Mouse (Mus musculus) liver, embryonic 11.5 days (tissue): ENCODE data around the gene Osgin1. TPM values are rescaled to one million over a fixed set of nuclear protein-coding genes. Genes with fewer than 3 reads are reported as not detected.
A peak's percentile ranks its signal among the peaks of the same experiment; 100 is the strongest.

ENCODE experiments used
- ATAC-seq: fragments of 200-750 bp; cut with Nextera tagmentation; replicated peaks from 2 replicates; pipeline ENCODE4 v1.8.0; 2017; ENCODE audit warnings: moderate number of reproducible peaks, mild to moderate bottlenecking, moderate TSS enrichment, moderate library complexity; ENCODE audit not compliant: low FRiP score
- DNase-seq: peaks from one replicate; pipeline ENCODE4 v3.0.0-alpha.2; 2017; ENCODE audit warnings: low spot score
- H3K27ac ChIP-seq: fragments of 300-500 bp; sonication (generic); 2 replicates; pipeline ENCODE4 v1.5.1; 2014; ENCODE audit warnings: mild to moderate bottlenecking, low read depth, low read length, control low read depth
- H3K27me3 ChIP-seq: fragments of 300-500 bp; sonication (generic); replicated peaks from 2 replicates; pipeline ENCODE4 v1.6.1; 2014; ENCODE audit warnings: low read length, mixed read lengths; ENCODE audit not compliant: control insufficient read depth, insufficient read depth
- H3K36me3 ChIP-seq: fragments of 300-500 bp; sonication (generic); 2 replicates; pipeline ENCODE4 v1.6.1; 2014; ENCODE audit warnings: mild to moderate bottlenecking, low read length, moderate library complexity, mixed read lengths; ENCODE audit not compliant: control insufficient read depth, insufficient read depth
- H3K4me1 ChIP-seq: fragments of 300-500 bp; sonication (generic); replicated peaks from 2 replicates; pipeline ENCODE4 v1.6.1; 2014; ENCODE audit warnings: low read length, mixed read lengths; ENCODE audit not compliant: control insufficient read depth, insufficient read depth
- H3K4me2 ChIP-seq: fragments of 300-500 bp; sonication (generic); 2 replicates; pipeline ENCODE4 v1.6.1; 2014; ENCODE audit warnings: mild to moderate bottlenecking, control low read depth, moderate library complexity
- H3K4me3 ChIP-seq: fragments of 300-500 bp; sonication (generic); 2 replicates; pipeline ENCODE4 v1.5.1; 2014; ENCODE audit warnings: low read depth, low read length, control low read depth
- H3K9ac ChIP-seq: fragments of 300-500 bp; sonication (generic); 2 replicates; pipeline ENCODE4 v1.6.1; 2014; ENCODE audit warnings: low read depth, low read length, control low read depth
- H3K9me3 ChIP-seq: fragments of 300-500 bp; sonication (generic); 2 replicates; pipeline ENCODE4 v1.6.1; 2016; ENCODE audit warnings: low read length, inconsistent platforms, mixed read lengths; ENCODE audit not compliant: control insufficient read depth
- WGBS: fragments of 180-500 bp; shearing (Covaris S2); extraction: QIAGEN DNeasy Blood & Tissue Kit; methylation state at CpG from one replicate; pipeline ENCODE4 v1.1.7; 2014; 5-methylcytosine and 5-hydroxymethylcytosine counted together
- polyA plus RNA-seq: library from polyadenylated mRNA; unstranded; fragments of >200 nt; fragmentation: Nextera tagmentation; extraction: Ambion mirVana; gene quantifications from 2 replicates; pipeline ENCODE4 v1.2.1, GENCODE M21; 2014

Osgin1 gene
- polyA plus RNA-seq, 1 experiment from 2014 or later, result 15.6 TPM

GRCm38 (mm10) chr8:119413605-119414004 lies 20.3 kb upstream of the Osgin1 start:
- ATAC-seq (no peak), DNase-seq (no peak)
- Histone ChIP-seq H3K9me3 (no peaks in the 10 kb centered on the region), H3K27ac (no peak overlapping the region), H3K4me3 (no peak overlapping the region), H3K4me1 (peaks cover 4% of the 10 kb centered on the region; the same call in 1 of the 2 replicates), H3K9ac (no peak overlapping the region), H3K27me3 (peaks cover 3% of the 10 kb centered on the region; the same call in 1 of the 2 replicates), H3K4me2 (no peak overlapping the region), H3K36me3 (peaks cover 3% of the 10 kb centered on the region; the same call in 1 of the 2 replicates)
- 75% methylated on average over 10 of the region's 10 CpGs for WGBS

GRCm38 (mm10) chr8:119420318-119420717 lies 13.6 kb upstream of the Osgin1 start:
- Histone ChIP-seq H3K4me2 (no peak overlapping the region), H3K4me3 (no peak overlapping the region), H3K4me1 (peaks cover 17% of the 10 kb centered on the region; the same call in 1 of the 2 replicates), H3K27ac (no peak overlapping the region), H3K36me3 (no peaks in the 10 kb centered on the region), H3K9me3 (no peaks in the 10 kb centered on the region), H3K27me3 (peaks cover 3% of the 10 kb centered on the region; the same call in 1 of the 2 replicates), H3K9ac (no peak overlapping the region)
- 75% methylated on average over 7 of the region's 7 CpGs for WGBS
- ATAC-seq (no peak), DNase-seq (no peak)

- WGBS, result 56% methylated on average over 9 of the region's 9 CpGs
Observed at GRCm38 (mm10) chr8:119421603-119422122, 12.3 kb upstream of the Osgin1 start.

DNA sequence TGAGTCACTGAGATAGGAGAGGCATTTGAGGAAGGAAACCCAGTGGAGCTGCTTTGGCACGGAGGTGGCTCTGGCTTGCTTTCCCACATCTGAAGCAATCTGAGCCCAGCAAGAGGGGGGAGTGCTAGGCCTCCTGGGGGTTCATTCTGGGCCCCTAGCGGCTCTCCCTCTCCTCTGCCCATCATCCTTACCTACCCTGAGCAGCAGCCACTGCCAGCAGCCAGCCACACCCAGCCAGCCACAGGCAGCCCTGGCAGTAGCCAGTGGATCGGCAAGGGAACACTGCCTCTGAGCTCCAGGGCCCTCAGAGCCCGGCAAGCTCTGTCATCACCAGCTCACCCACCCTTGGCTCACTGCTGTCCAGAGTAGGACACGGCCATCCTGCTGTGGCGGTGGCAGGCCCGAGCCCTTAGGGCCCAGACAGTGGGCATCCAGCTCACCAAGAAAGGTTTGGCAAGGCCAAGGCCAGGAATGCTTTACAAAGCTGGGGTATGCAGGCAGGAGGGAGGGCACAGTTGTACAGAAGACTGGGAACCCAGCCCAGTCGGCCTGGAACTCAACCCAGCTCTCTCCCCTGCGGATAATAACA lies 11.7 kb upstream of the Osgin1 start:
- Histone ChIP-seq H3K4me2 (no peak overlapping the region), H3K36me3 (no peaks in the 10 kb centered on the region), H3K4me3 (no peak overlapping the region), H3K9ac (no peak overlapping the region), H3K9me3 (no peaks in the 10 kb centered on the region), H3K4me1 (peaks cover 22% of the 10 kb centered on the region), H3K27me3 (no peaks in the 10 kb centered on the region), H3K27ac (no peak overlapping the region)
- no peak for DNase-seq
- WGBS, result 55% methylated on average over 9 of the region's 9 CpGs
- ATAC-seq, result no peak

More at GRCm38 (mm10) chr8:119421603-119422122, 12.3 kb upstream of the Osgin1 start:
- no peak overlapping the region for H3K4me3 ChIP-seq
- no peak overlapping the region for H3K9ac ChIP-seq
- ATAC-seq (no peak), DNase-seq (no peak)
- no peaks in the 10 kb centered on the region for H3K36me3 ChIP-seq
- H3K27ac ChIP-seq, result no peak overlapping the region
- no peaks in the 10 kb centered on the region for H3K9me3 ChIP-seq
- no peaks in the 10 kb centered on the region for H3K27me3 ChIP-seq
- H3K4me2 ChIP-seq, result no peak overlapping the region
- peaks cover 22% of the 10 kb centered on the region for H3K4me1 ChIP-seq

DNA sequence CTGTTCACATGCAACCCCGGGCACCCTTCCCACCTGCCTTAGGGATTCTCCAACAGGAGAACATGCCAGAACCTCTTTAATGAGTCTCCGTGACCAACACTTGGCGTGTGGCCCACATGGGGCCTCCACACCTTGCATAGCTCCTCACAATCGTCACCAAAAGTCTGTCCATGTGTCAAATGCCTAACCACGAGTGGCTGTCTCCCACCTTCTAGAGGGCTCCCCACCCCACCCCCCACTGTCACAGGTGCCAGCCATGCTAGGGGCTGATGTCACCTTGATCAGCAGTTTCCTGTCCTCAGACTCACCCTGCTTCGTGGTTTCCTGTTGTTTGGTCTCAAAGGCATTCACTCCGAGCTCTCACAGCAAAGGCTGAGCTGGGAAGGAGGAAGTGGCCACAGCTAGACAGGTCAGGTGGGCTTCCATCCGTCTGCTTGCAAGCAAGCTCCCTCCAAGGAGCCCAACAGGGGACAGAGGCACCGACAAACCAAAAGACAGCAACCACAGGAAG lies 10.2 kb upstream of the Osgin1 start:
- H3K4me2 ChIP-seq, result 0 out of 2 replicates have a peak overlapping the region, but pooled peaks have one; percentile 23
- no peak overlapping the region for H3K9ac ChIP-seq

DNA sequence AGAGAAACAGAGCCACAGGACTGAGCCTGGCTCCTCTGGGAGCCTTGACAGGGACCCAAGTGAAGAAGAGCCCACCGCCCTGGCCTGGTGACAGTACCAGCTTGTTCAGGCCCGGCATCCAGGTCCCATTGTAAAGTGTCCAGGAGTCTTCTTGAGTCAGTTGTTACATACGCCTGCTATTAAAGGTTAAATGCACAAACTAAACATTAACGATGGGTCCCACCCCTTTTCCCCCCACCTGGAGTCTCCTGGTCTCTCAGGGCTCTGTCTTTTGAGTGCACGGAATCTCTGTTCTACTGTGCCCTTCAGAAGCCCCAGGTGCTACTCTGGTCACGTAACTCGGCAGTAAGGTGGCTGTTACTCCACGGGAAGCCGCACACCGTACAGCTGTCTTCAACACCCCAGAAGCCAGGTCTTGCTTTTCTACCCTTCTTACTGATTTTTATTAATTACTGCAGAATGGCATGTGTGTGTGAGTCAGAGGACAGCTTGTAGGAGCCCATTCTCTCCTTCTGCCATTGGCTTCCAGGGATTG lies 9.7 kb upstream of the Osgin1 start:
- WGBS, result 67% methylated on average over 10 of the region's 10 CpGs
- Histone ChIP-seq H3K27me3 (no peaks in the 10 kb centered on the region), H3K4me2 (no peak overlapping the region; the same call in 1 of the 2 replicates), H3K9me3 (no peaks in the 10 kb centered on the region), H3K36me3 (no peaks in the 10 kb centered on the region), H3K27ac (peak overlapping the region; percentile 55), H3K9ac (no peak overlapping the region), H3K4me3 (no peak overlapping the region), H3K4me1 (peaks cover 33% of the 10 kb centered on the region)
- ATAC-seq, result no peak
- DNase-seq, result no peak

More for the DNA sequence above, 10.2 kb upstream of the Osgin1 start:
- Histone ChIP-seq H3K27me3 (no peaks in the 10 kb centered on the region), H3K4me3 (no peak overlapping the region), H3K9me3 (no peaks in the 10 kb centered on the region), H3K36me3 (no peaks in the 10 kb centered on the region), H3K27ac (peak overlapping the region; percentile 55; the same call in 1 of the 2 replicates), H3K4me1 (peaks cover 27% of the 10 kb centered on the region)
- 39% methylated on average over 9 of the region's 9 CpGs for WGBS
- ATAC-seq (peak; percentile 22), DNase-seq (no peak)

GRCm38 (mm10) chr8:119424740-119425139 lies 9.2 kb upstream of the Osgin1 start:
- Histone ChIP-seq H3K9ac (no peak overlapping the region), H3K27ac (peak overlapping the region; percentile 55), H3K36me3 (no peaks in the 10 kb centered on the region), H3K9me3 (no peaks in the 10 kb centered on the region), H3K4me3 (no peak overlapping the region), H3K4me1 (peaks cover 35% of the 10 kb centered on the region), H3K27me3 (no peaks in the 10 kb centered on the region), H3K4me2 (no peak overlapping the region; the same call in 1 of the 2 replicates)
- WGBS, result 53% methylated on average over 10 of the region's 10 CpGs
- DNase-seq, result no peak
- no peak for ATAC-seq

- Histone ChIP-seq H3K4me2 (no peak overlapping the region), H3K9me3 (no peaks in the 10 kb centered on the region), H3K9ac (no peak overlapping the region), H3K36me3 (no peaks in the 10 kb centered on the region), H3K27me3 (no peaks in the 10 kb centered on the region), H3K4me3 (no peak overlapping the region), H3K27ac (peak overlapping the region; percentile 55; the same call in 1 of the 2 replicates), H3K4me1 (peaks cover 35% of the 10 kb centered on the region)
- DNase-seq, result no peak
- 0 out of 2 replicates have a peak, but pooled peaks have one; percentile 15 for ATAC-seq
- WGBS, result 58% methylated on average over 10 of the region's 10 CpGs
Observed at GRCm38 (mm10) chr8:119425533-119425932, 8.4 kb upstream of the Osgin1 start.
